Mouse (Mus musculus): ENCODE measurements around the gene Peak1. TPM values are rescaled to one million over a fixed set of nuclear protein-coding genes. Genes with fewer than 3 reads are reported as not detected.

Gene Peak1
- total and polyA plus RNA-seq, 3 experiments = 2.8 to 13.3 (median 5.4) TPM

DNA sequence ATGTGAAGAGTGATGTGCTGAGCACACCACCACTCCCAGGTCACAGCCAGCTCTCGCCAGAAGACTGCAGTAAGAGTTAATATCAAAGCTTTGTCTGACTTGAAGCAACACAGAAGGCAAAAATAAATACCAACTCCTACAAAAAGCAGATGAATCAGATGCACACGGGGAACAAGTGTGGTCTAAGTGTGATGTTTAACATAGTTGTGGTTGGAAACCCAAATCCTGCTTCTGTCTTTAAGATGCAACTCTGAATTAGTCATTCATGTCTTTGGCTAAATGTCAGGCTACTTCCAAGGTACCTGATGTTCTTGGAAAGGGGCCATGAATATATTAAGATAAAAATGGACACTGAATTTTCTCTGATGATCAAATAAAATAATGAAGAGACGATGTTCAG lies 144.3 kb downstream of the Peak1 start:
- H3K9me3 ChIP-seq (replicated peaks; ENCODE audit: low read length) = peaks cover 2% of the 10 kb centered on the region
- DNase-seq (ENCODE audit: extremely low read depth) = no peak
- in situ Hi-C loops (cut with MboI; ENCODE audit: low pct_ligation_motif_present, low pct_unique_long_range_greater_than_20kb, low sequenced_read_pairs) = loop anchor here (25.0 kb wide), 1 partner anchor 139 kb away; the partner anchor contains the start of genes Hmg20a and Peak1
- no peak overlapping the region for H3K4me2 ChIP-seq (ENCODE audit: insufficient read depth, low read depth, poor library complexity, severe bottlenecking)
- TF ChIP-seq BHLHE40 (IDR thresholded peaks at IDR 0.05; ENCODE audit: low read depth, low read length) = no peak
- TF ChIP-seq MAX (IDR thresholded peaks at IDR 0.05; ENCODE audit: low read length) = no peak
- no peak for TF ChIP-seq USF2 (conservative IDR thresholded peaks at IDR 0.05; ENCODE audit: low read depth, low read length)
- no peak for TF ChIP-seq MAZ (IDR thresholded peaks at IDR 0.05; ENCODE audit: low read depth, low read length)
- TF ChIP-seq JUN (IDR thresholded peaks at IDR 0.05; ENCODE audit: insufficient read depth, low read depth, low read length) = no peak
- no peak for TF ChIP-seq ETS1 (conservative IDR thresholded peaks at IDR 0.05; ENCODE audit: low read depth, low read length)
- no peak for TF ChIP-seq IRF4 (IDR thresholded peaks at IDR 0.05; ENCODE audit: low read depth, low read length)
- TF ChIP-seq MYC (IDR thresholded peaks at IDR 0.05; ENCODE audit: low read depth, low read length) = no peak
- TF ChIP-seq POLR2A (IDR thresholded peaks at IDR 0.05; ENCODE audit: low read depth, low read length) = no peak
- no peak for TF ChIP-seq TBP (conservative IDR thresholded peaks at IDR 0.05; ENCODE audit: low read depth, low read length)
- TF ChIP-seq EP300 (IDR thresholded peaks at IDR 0.05; ENCODE audit: low read length) = no peak
- TF ChIP-seq E2F4 (IDR thresholded peaks at IDR 0.05; ENCODE audit: insufficient replicate concordance, low read depth, low read length) = no peak
- TF ChIP-seq UBTF (IDR thresholded peaks at IDR 0.05; ENCODE audit: low read depth, low read length) = no peak
- no peak for TF ChIP-seq JUND (conservative IDR thresholded peaks at IDR 0.05; ENCODE audit: low read depth, low read length)
- dilution Hi-C loops (cut with MboI; ENCODE audit: extremely low pct_ligation_motif_present, extremely low pct_unique_long_range_greater_than_20kb, low sequenced_read_pairs) = no loop called here
- no peak overlapping the region for H3K4me3 ChIP-seq (replicated peaks in 1 of 3; ENCODE audit: low read depth in 2 of 3, low read length in 2 of 3, poor library complexity in 1 of 3)
- H3K79me2 ChIP-seq (replicated peaks; ENCODE audit: control insufficient read depth, extremely low read depth, insufficient read depth, poor library complexity, severe bottlenecking) = no peaks in the 10 kb centered on the region
- no peaks in the 10 kb centered on the region for H3K27me3 ChIP-seq (replicated peaks)
- no peak overlapping the region for H3K27ac ChIP-seq (ENCODE audit: insufficient read depth, low read depth)
- peaks cover 4 to 17% of the 10 kb centered on the region in 2 experiments for H3K36me3 ChIP-seq (replicated peaks in 1 of 2; ENCODE audit: control insufficient read depth in 1 of 2, insufficient read depth in 1 of 2, low read length in 1 of 2)
- peaks cover 0 to 5% of the 10 kb centered on the region in 2 experiments; a peak in 1 of 4 replicates for H3K4me1 ChIP-seq (ENCODE audit: control insufficient read depth in 1 of 2, insufficient read depth in 2 of 2)
- no peak overlapping the region for H3K9ac ChIP-seq (ENCODE audit: insufficient read depth, low read depth)

DNA sequence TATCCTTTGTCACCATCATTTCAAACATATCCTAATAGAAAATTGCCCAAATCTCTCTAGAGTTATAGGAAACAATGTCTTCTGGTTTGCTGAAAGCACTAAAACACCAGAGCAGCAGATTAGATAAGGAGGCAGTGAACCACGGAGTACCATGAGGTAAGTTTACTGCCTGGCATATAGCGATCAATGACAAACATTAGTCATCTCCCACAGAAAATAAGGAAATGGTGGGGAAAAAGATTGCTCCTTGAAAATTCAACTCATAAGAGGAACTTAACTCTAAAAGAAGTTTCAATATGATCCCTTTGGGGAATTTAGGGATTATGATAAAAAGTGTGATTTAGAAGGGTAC lies 145.6 kb downstream of the Peak1 start:
- Histone ChIP-seq H3K4me2 (ENCODE audit: insufficient read depth, low read depth, poor library complexity, severe bottlenecking) (no peak overlapping the region), H3K4me1 (ENCODE audit: control insufficient read depth in 1 of 2, insufficient read depth in 2 of 2) (peaks cover 3 to 5% of the 10 kb centered on the region in 2 experiments; a peak in 2 of 4 replicates), H3K27ac (ENCODE audit: insufficient read depth, low read depth) (no peak overlapping the region), H3K9ac (ENCODE audit: insufficient read depth, low read depth) (no peak overlapping the region), H3K4me3 (replicated peaks in 1 of 3; ENCODE audit: low read depth in 2 of 3, low read length in 2 of 3, poor library complexity in 1 of 3) (no peak overlapping the region), H3K79me2 (replicated peaks; ENCODE audit: control insufficient read depth, extremely low read depth, insufficient read depth, poor library complexity, severe bottlenecking) (no peaks in the 10 kb centered on the region), H3K9me3 (replicated peaks; ENCODE audit: low read length) (peaks cover 2% of the 10 kb centered on the region), H3K36me3 (replicated peaks in 1 of 2; ENCODE audit: control insufficient read depth in 1 of 2, insufficient read depth in 1 of 2, low read length in 1 of 2) (peaks cover under 1 to 13% of the 10 kb centered on the region in 2 experiments), H3K27me3 (replicated peaks) (no peaks in the 10 kb centered on the region)
- no peak for TF ChIP-seq PAX5 (IDR thresholded peaks at IDR 0.05; ENCODE audit: low read length)
- TF ChIP-seq MYC (IDR thresholded peaks at IDR 0.05; ENCODE audit: low read depth, low read length) = no peak
- no peak for TF ChIP-seq JUND (conservative IDR thresholded peaks at IDR 0.05; ENCODE audit: low read depth, low read length)
- TF ChIP-seq ZNF384 (IDR thresholded peaks at IDR 0.05; ENCODE audit: low read depth, low read length) = no peak
- TF ChIP-seq MAX (IDR thresholded peaks at IDR 0.05; ENCODE audit: low read length) = no peak
- TF ChIP-seq USF2 (conservative IDR thresholded peaks at IDR 0.05; ENCODE audit: low read depth, low read length) = no peak
- TF ChIP-seq MAFK (IDR thresholded peaks at IDR 0.05; ENCODE audit: insufficient replicate concordance, low read length) = no peak
- TF ChIP-seq EP300 (IDR thresholded peaks at IDR 0.05; ENCODE audit: low read length) = no peak
- TF ChIP-seq POLR2A (IDR thresholded peaks at IDR 0.05; ENCODE audit: low read depth, low read length) = no peak
- no peak for TF ChIP-seq RCOR1 (conservative IDR thresholded peaks at IDR 0.05; ENCODE audit: low read depth, low read length)
- no peak for TF ChIP-seq MXI1 (IDR thresholded peaks at IDR 0.05; ENCODE audit: low read depth, low read length)
- no peak for TF ChIP-seq KAT2A (IDR thresholded peaks at IDR 0.05; ENCODE audit: insufficient replicate concordance, low read length)
- TF ChIP-seq POLR2AphosphoS2 (IDR thresholded peaks at IDR 0.05; ENCODE audit: low read depth, low read length) = no peak
- TF ChIP-seq RAD21 (IDR thresholded peaks at IDR 0.05; ENCODE audit: low read depth, low read length) = no peak
- in situ Hi-C loops (cut with MboI; ENCODE audit: low pct_ligation_motif_present, low pct_unique_long_range_greater_than_20kb, low sequenced_read_pairs) = loop anchor here (25.0 kb wide), 1 partner anchor 140 kb away; the partner anchor contains the start of genes Hmg20a and Peak1
- dilution Hi-C loops (cut with MboI; ENCODE audit: extremely low pct_ligation_motif_present, extremely low pct_unique_long_range_greater_than_20kb, low sequenced_read_pairs) = no loop called here
- DNase-seq (ENCODE audit: extremely low read depth) = no peak

Measured in CH12.LX (cell line).